Mouse (Mus musculus) thymus, adult 2 months (tissue): ENCODE measurements around the gene Klk8.

Experiments used
- CTCF ChIP-seq: fragments of 200-500 bp; IDR thresholded peaks from 2 replicates; pipeline ENCODE4 v1.5.1; 2012; ENCODE audit warnings: mild to moderate bottlenecking, control low read depth, low read length, moderate library complexity, borderline replicate concordance; ENCODE audit not compliant: control insufficient read depth, poor library complexity, insufficient read depth; ENCODE audit errors: extremely low read depth
- POLR2A ChIP-seq: fragments of 200-500 bp; IDR thresholded peaks from 2 replicates; pipeline ENCODE4 v1.6.1; 2012; ENCODE audit warnings: mild to moderate bottlenecking, low read length, control low read depth, moderate library complexity; ENCODE audit not compliant: control insufficient read depth, poor library complexity, insufficient read depth; ENCODE audit errors: extremely low read depth

DNA sequence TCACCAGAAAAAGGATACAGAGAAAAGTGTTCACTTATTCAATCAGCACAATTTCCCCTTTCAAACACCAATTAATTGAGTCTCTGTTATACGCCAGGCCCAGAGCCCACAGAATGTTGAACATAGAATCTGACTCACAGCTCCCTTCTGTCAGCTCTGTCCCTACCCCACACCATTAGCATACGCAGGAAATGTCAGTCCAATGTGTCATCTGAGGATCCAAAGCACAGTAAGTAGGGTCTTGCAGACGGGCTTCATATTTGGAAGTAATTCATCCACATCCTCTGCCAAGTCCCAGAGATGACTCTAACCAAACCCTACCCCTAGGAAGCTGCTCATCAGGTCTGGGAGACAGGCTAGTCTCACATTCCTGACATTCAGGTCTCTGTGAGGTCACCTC, 9.3 kb upstream of the Klk8 start:
- no peak for TF ChIP-seq POLR2A
- no peak for TF ChIP-seq CTCF
